Mouse (Mus musculus) bone marrow, adult 2 months (tissue): ENCODE results near the gene Setmar.

Experiments used
- CTCF ChIP-seq: fragments of 200-500 bp; IDR thresholded peaks from 2 replicates; pipeline ENCODE4 v1.5.1; 2011; ENCODE audit warnings: low read length, control low read depth; ENCODE audit not compliant: control insufficient read depth, insufficient read depth
- POLR2A ChIP-seq: fragments of 200-500 bp; IDR thresholded peaks from 2 replicates; pipeline ENCODE4 v1.6.1; 2011; ENCODE audit warnings: low read depth, mild to moderate bottlenecking, control low read depth, low read length, borderline replicate concordance; ENCODE audit not compliant: control insufficient read depth

DNA sequence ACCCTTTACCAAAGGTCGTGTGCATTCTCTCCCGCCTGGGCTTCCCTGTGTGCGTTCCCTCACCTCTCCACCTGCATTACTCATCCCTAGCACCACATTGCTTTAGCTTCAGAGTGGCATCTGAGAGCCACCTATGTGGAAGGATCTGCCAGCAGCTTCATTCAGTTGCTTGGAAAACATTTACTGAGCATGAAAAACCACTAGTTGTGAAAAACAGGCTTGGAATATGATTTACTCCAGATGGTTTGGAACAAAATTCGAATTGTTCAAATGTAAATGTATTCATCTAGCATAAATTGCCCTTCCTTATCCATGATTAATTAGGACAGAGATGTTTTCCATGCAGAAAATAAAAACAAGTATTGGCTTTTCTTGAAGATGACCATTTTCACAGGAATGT, 7.5 kb upstream of the Setmar start:
- TF ChIP-seq CTCF (no peak), POLR2A (no peak)
